Mouse (Mus musculus) C2C12 (cell line): Measurements from ENCODE around the gene Rex1bd. TPM values are rescaled to one million over a fixed set of nuclear protein-coding genes. Genes with fewer than 3 reads are reported as not detected.

Source experiments
- H3K27me3 ChIP-seq: one replicate; pipeline ENCODE4 v1.6.1; 2011; ENCODE audit not compliant: control insufficient read depth, insufficient read depth, insufficient read length
- H3K36me3 ChIP-seq: one replicate; pipeline ENCODE4 v1.6.1; 2011; ENCODE audit not compliant: control insufficient read depth, insufficient read depth
- H3K4me3 ChIP-seq: one replicate; pipeline ENCODE4 v1.5.1; 2011; ENCODE audit warnings: mild to moderate bottlenecking, control low read depth; ENCODE audit not compliant: poor library complexity, insufficient read depth, severe bottlenecking
- H3K79me2 ChIP-seq: one replicate; pipeline ENCODE4 v1.6.1; 2011; ENCODE audit not compliant: control insufficient read depth, insufficient read depth
- H3K79me3 ChIP-seq: one replicate; pipeline ENCODE4 v1.6.1; 2011; ENCODE audit warnings: low read depth, control low read depth
- H3ac ChIP-seq: one replicate; pipeline ENCODE3; 2011; ENCODE audit warnings: low read depth; ENCODE audit not compliant: control insufficient read depth, insufficient read length
- CEBPB ChIP-seq: IDR thresholded peaks from one replicate; pipeline ENCODE4 v1.6.1; 2011; ENCODE audit warnings: low read depth, mild to moderate bottlenecking, control low read depth, moderate library complexity
- CTCF ChIP-seq: IDR thresholded peaks from one replicate; pipeline ENCODE4 v1.5.1; 2011; ENCODE audit not compliant: control insufficient read depth, insufficient read depth, insufficient read length
- FOSL1 ChIP-seq: IDR thresholded peaks from one replicate; pipeline ENCODE4 v1.8.0; 2011; ENCODE audit warnings: mild to moderate bottlenecking, low read length; ENCODE audit not compliant: poor library complexity, insufficient read depth, severe bottlenecking
- MAX ChIP-seq: IDR thresholded peaks from one replicate; pipeline ENCODE4 v1.6.1; 2011; ENCODE audit warnings: mild to moderate bottlenecking, control low read depth
- MYOD1 ChIP-seq: IDR thresholded peaks from one replicate; pipeline ENCODE4 v1.6.1; 2011; ENCODE audit warnings: low read depth; ENCODE audit not compliant: control insufficient read depth, insufficient read length
- MYOG ChIP-seq: IDR thresholded peaks from one replicate; pipeline ENCODE4 v1.6.1; 2011; ENCODE audit not compliant: control insufficient read depth, insufficient read length; ENCODE audit errors: extremely low read depth
- USF1 ChIP-seq: IDR thresholded peaks from one replicate; pipeline ENCODE4 v1.6.1; 2011; ENCODE audit warnings: low read depth, mild to moderate bottlenecking, control low read depth, moderate library complexity
- polyA plus RNA-seq: library from polyadenylated mRNA; unstranded; fragments of >200 nt; fragmentation: generic; extraction: Trizol; gene quantifications from one replicate; pipeline ENCODE4 v1.2.1, GENCODE M21; 2012; ENCODE audit warnings: missing spikeins

The Rex1bd gene
- polyA plus RNA-seq, 1 experiment: 199 TPM

DNA sequence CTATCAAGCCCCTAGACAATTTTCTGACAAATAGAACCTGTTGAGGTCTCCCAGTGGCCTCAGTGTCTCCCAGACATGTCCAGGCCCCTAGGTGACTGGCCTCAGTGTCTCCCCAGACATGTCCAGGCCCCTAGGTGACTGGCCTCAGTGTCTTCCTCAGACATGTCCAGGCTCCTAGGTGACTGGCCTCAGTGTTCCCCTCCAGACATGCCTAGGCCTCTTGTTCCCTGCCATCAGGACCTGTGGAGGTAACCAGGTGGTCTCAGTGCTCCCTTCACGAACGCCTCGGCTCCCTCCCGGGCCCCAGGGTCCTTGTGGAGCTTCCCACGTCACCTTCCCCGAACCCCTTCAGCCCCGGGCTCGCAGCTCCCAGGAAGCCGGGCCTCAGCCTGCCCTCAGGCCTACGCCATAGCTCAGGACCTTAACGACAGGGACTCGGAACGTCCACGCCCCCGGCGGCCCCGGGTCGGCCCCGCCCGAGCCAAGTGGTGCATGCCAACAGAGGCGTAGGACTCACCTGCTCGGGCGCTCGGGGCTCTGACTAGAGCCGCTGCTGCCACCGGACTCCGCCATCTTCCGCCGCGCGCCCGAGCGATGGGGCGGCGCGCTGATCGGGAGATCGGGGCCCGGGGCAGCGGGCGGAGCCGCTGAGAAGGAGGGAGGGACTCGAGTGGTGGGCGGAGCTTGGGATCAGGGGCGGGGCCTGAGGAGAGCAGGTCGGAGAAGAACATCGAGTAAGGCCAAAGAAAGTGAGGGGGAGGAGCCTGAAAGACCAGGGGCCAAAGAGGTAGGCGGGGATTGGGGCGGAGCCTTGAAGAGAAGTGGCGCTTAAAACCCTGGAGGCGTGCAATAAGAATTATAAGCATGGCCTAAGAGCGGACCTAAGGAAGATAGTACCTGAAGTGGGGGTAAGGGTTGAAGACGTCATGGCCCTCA lies 30.0 kb downstream of the Rex1bd start, which contains the start of gene Klhl26:
Gene Klhl26 (minus strand): TSS at position 636 of the 936 bp plus-strand sequence.
- Histone ChIP-seq H3K36me3 (peaks cover 9% of the 10 kb centered on the region), H3K27me3 (no peaks in the 10 kb centered on the region), H3ac (peak within 1 kb of the TSS; percentile 99), H3K79me2 (peaks cover 50% of the 10 kb centered on the region), H3K4me3 (peak within 1 kb of the TSS; percentile 92), H3K79me3 (peaks cover 46% of the 10 kb centered on the region)
- no peak for TF ChIP-seq MYOD1
- TF ChIP-seq MAX: no peak
- TF ChIP-seq FOSL1: no peak
- TF ChIP-seq MYOG: no peak
- no peak for TF ChIP-seq CTCF

DNA sequence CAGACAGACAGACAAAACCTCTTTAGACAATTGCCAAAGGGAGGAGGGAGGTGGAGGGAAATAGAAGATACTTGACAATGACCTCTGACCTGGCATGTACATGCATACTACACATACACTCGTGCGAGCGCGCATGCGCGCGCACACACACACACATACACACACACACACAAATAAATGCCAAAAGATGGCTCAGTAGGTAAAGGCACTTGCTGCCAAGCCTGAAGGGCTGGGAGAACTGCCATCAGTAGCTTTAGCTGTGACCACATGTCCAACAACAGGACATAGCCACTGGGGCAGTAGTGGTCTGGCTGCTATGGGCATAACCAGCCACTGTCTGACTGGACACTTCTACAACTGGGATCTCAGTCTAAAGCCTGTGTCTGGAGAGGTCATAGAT lies 34.7 kb downstream of the Rex1bd start:
- Histone ChIP-seq H3K79me3 (peaks cover 81% of the 10 kb centered on the region), H3ac (no peak overlapping the region), H3K36me3 (peaks cover 17% of the 10 kb centered on the region), H3K27me3 (no peaks in the 10 kb centered on the region), H3K4me3 (no peak overlapping the region), H3K79me2 (peaks cover 98% of the 10 kb centered on the region)
- TF ChIP-seq CTCF: no peak
- TF ChIP-seq CEBPB: no peak
- TF ChIP-seq MYOD1: no peak
- no peak for TF ChIP-seq MAX
- no peak for TF ChIP-seq FOSL1
- no peak for TF ChIP-seq MYOG
- no peak for TF ChIP-seq USF1

DNA sequence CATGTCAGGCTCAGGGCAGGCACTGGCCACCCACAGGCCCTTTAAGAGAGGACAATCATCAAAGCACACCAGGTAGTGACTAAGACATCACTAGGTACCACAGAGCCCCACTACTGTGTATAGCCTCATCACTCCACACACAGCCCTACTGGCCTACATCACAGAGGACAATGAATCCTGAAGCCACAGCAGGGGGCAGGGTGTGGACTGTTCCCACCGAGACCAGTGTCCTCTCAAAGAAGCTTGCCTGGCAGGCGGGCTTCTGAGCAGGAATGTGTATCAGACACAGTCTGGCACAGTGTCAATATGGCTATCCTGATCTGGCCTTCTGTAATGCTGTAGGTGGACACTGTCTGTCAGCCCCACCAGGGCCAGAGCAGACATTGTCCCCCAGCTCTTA lies 36.6 kb downstream of the Rex1bd start:
- Histone ChIP-seq H3K36me3 (peaks cover 22% of the 10 kb centered on the region), H3K79me3 (peaks cover 70% of the 10 kb centered on the region), H3K4me3 (no peak overlapping the region), H3K79me2 (peaks cover 96% of the 10 kb centered on the region), H3K27me3 (no peaks in the 10 kb centered on the region), H3ac (no peak overlapping the region)
- no peak for TF ChIP-seq FOSL1
- no peak for TF ChIP-seq MYOG
- no peak for TF ChIP-seq MAX
- no peak for TF ChIP-seq MYOD1
- no peak for TF ChIP-seq CTCF
- no peak for TF ChIP-seq USF1
- TF ChIP-seq CEBPB: no peak

DNA sequence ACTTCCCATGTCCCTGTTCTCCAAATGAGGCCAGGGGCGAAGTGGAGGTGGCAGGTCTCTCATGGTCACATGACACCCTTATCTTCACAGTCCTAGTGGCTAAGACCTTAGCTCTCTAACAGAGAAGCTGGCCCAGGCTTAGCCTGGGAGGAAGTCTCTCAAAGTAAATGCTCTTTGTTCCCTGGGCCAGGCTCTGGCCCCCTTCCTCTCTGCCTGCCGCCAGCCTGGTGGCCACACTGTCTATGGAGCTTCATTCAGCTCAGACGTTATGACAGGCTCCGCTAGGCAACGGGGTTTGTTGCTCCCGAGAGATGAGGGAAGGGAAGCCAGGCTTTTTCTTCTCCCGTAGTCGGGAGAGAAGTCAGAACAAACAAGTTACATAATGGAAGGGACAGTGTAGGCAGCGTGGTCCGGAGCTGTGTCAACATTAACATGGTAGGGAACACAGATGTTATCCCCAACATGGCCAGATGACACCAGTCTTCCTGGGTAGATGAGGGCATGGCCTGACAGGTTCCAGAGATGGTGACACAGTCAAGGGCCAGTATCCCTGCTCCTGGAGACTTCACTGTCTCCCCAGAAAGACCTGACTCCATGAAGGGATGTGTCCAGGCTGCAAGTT lies 37.1 kb downstream of the Rex1bd start:
- H3K79me2 ChIP-seq: peaks cover 96% of the 10 kb centered on the region
- no peak for TF ChIP-seq CTCF
- TF ChIP-seq MYOD1: no peak
- no peak for TF ChIP-seq CEBPB
- no peak for TF ChIP-seq MYOG
- no peak for TF ChIP-seq MAX
- TF ChIP-seq USF1: peak; percentile 17
- TF ChIP-seq FOSL1: no peak
- H3K36me3 ChIP-seq: peaks cover 21% of the 10 kb centered on the region
- peaks cover 67% of the 10 kb centered on the region for H3K79me3 ChIP-seq
- no peak overlapping the region for H3ac ChIP-seq
- no peak overlapping the region for H3K4me3 ChIP-seq
- no peaks in the 10 kb centered on the region for H3K27me3 ChIP-seq

DNA sequence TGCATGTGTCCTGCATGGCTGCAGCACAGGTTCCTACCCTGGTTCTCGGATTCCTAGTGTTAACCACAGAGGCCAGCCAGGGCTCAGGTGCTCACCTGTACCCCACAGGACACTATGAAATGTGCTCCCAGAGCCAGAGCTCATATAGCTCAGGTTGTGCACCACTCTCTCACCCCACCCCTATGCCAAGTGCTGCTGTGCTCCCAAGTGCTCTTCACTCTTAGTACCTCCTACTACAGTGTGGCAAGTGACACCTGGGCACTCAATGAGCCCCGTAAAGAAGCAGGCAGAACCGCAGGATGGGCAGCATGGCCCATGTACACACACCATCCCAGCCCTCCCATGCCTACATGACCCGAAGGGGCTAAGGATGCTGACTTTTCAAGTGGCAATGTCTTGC lies 37.8 kb downstream of the Rex1bd start:
- H3K79me3 ChIP-seq: peaks cover 66% of the 10 kb centered on the region
- H3K4me3 ChIP-seq: no peak overlapping the region
- peaks cover 24% of the 10 kb centered on the region for H3K36me3 ChIP-seq
- no peak overlapping the region for H3ac ChIP-seq
- H3K27me3 ChIP-seq: no peaks in the 10 kb centered on the region
- peaks cover 97% of the 10 kb centered on the region for H3K79me2 ChIP-seq
- TF ChIP-seq CTCF (no peak), USF1 (no peak), MYOG (no peak), CEBPB (no peak), MYOD1 (no peak), MAX (no peak), FOSL1 (no peak)
